Mouse (Mus musculus): ENCODE data around the gene Ank. TPM values are rescaled to one million over a fixed set of nuclear protein-coding genes. Genes with fewer than 3 reads are reported as not detected.
A peak's percentile ranks its signal among the peaks of the same experiment; 100 is the strongest.

Gene Ank
- polyA plus RNA-seq, 1 experiment from 2014 or later, result 8.4 TPM

DNA sequence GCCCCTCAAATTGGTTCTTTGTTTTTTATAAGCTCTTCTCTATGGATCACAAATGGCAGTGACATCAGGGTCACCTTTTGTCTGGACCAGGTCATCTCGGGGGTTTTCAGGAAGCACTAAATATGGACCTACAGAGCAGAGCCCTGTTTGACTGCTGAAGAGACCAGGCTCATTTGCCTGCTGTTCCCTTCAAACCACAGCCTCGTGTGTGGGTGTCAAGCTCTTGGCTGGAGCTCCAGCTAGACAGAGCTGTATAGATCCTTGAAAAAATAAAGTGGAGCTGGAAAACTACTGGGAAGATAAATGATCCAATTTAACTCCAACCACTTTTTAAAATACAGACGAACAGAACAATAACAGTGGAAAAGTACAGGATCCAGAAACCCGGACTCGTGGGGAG, 70.3 kb downstream of the Ank start:
- no peaks in the 10 kb centered on the region for H3K9me3 ChIP-seq
- no peak overlapping the region for H3K4me3 ChIP-seq
- H3K27me3 ChIP-seq (ENCODE audit: insufficient read depth, poor library complexity, severe bottlenecking), result no peaks in the 10 kb centered on the region
- no peak for DNase-seq (ENCODE audit: low spot score)
- 55% methylated on average over 5 of the region's 5 CpGs for WGBS
- peak overlapping the region; percentile 86 for H3K27ac ChIP-seq
- H3K4me1 ChIP-seq, result peaks cover 56% of the 10 kb centered on the region
- H3K36me3 ChIP-seq, result no peaks in the 10 kb centered on the region

- 0 out of 2 replicates have a peak overlapping the region, but pooled peaks have one; percentile 18 for H3K4me3 ChIP-seq
- H3K27ac ChIP-seq, result peak overlapping the region; percentile 86
- H3K4me1 ChIP-seq, result peaks cover 56% of the 10 kb centered on the region
- H3K27me3 ChIP-seq (ENCODE audit: insufficient read depth, poor library complexity, severe bottlenecking), result no peaks in the 10 kb centered on the region
- no peaks in the 10 kb centered on the region for H3K9me3 ChIP-seq
- DNase-seq (ENCODE audit: low spot score), result no peak
- 26% methylated on average over 4 of the region's 4 CpGs for WGBS
- no peaks in the 10 kb centered on the region for H3K36me3 ChIP-seq
These were observed 71.2 kb downstream of the Ank start for GRCm38 (mm10) chr15:27537519-27538223.

- Histone ChIP-seq H3K9me3 (no peaks in the 10 kb centered on the region), H3K4me3 (no peak overlapping the region), H3K4me1 (peaks cover 45% of the 10 kb centered on the region), H3K36me3 (no peaks in the 10 kb centered on the region), H3K27ac (peak overlapping the region; percentile 86; the same call in 1 of the 2 replicates), H3K27me3 (ENCODE audit: insufficient read depth, poor library complexity, severe bottlenecking) (no peaks in the 10 kb centered on the region)
- 74% methylated on average over 9 of the region's 9 CpGs for WGBS
- DNase-seq (ENCODE audit: low spot score), result no peak
These were observed 73.3 kb downstream of the Ank start for GRCm38 (mm10) chr15:27539745-27540144.

DNA sequence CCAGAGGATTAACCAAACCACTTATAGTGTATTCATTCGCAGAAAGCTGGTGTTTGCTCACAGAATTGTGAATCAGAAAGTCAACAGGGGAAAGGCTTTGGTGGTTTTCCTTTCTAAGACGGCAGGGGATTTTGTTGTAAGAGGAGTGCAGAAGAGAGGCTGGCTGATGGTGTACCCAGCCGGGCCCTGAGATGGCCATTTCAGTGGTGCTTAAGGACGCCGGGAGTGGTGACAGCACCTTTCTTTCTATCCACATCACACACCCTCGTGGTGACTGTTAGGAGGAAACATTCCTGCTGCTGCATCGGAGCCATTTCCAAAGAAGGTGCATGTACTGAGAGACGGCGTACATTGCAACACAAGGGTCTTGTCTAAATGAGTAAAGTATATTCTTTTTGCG, 78.7 kb downstream of the Ank start:
- no peaks in the 10 kb centered on the region for H3K27me3 ChIP-seq (ENCODE audit: insufficient read depth, poor library complexity, severe bottlenecking)
- H3K36me3 ChIP-seq, result no peaks in the 10 kb centered on the region
- H3K9me3 ChIP-seq, result no peaks in the 10 kb centered on the region
- H3K4me3 ChIP-seq, result no peak overlapping the region
- WGBS, result 68% methylated on average over 10 of the region's 10 CpGs
- no peak for DNase-seq (ENCODE audit: low spot score)
- H3K4me1 ChIP-seq, result peaks cover 25% of the 10 kb centered on the region
- peak overlapping the region; percentile 47; the same call in 1 of the 2 replicates for H3K27ac ChIP-seq

- H3K27ac ChIP-seq, result no peak overlapping the region
- 57% methylated on average over 6 of the region's 6 CpGs for WGBS
These were observed 81.6 kb downstream of the Ank start for GRCm38 (mm10) chr15:27548110-27548509.

DNA sequence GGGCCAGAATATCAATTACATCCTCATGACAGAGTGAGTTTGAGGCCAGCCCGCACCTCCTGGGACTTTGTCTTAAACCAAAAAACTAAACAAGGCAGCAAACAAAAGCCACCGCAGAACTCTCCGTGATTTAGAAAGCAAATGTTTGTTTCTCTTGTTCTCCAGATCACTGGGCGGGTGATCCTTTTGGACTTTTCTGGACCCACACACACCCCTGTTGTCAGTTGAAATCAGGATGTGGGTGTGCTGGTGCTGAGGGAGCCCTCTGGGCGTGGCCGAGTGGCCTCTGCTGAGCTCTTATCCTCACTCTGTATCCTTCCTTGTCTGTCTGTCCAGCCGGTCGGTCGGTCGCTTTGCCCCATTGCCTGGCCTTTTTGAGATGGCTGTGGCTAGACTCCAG, 82.6 kb downstream of the Ank start:
- H3K36me3 ChIP-seq, result no peaks in the 10 kb centered on the region
- H3K9me3 ChIP-seq, result no peaks in the 10 kb centered on the region
- no peaks in the 10 kb centered on the region for H3K27me3 ChIP-seq (ENCODE audit: insufficient read depth, poor library complexity, severe bottlenecking)
- peaks cover 33% of the 10 kb centered on the region for H3K4me1 ChIP-seq
- no peak for DNase-seq (ENCODE audit: low spot score)
- H3K4me3 ChIP-seq, result no peak overlapping the region
- H3K27ac ChIP-seq, result no peak overlapping the region
- 85% methylated on average over 10 of the region's 10 CpGs for WGBS

More at GRCm38 (mm10) chr15:27548110-27548509, 81.6 kb downstream of the Ank start:
- Histone ChIP-seq H3K36me3 (no peaks in the 10 kb centered on the region), H3K9me3 (no peaks in the 10 kb centered on the region), H3K4me1 (peaks cover 33% of the 10 kb centered on the region), H3K4me3 (no peak overlapping the region), H3K27me3 (ENCODE audit: insufficient read depth, poor library complexity, severe bottlenecking) (no peaks in the 10 kb centered on the region)
- no peak for DNase-seq (ENCODE audit: low spot score)

- 82% methylated on average over 7 of the region's 7 CpGs for WGBS
- Histone ChIP-seq H3K4me1 (peaks cover 33% of the 10 kb centered on the region), H3K27ac (no peak overlapping the region), H3K4me3 (no peak overlapping the region), H3K36me3 (no peaks in the 10 kb centered on the region; the same call in 1 of the 2 replicates), H3K9me3 (no peaks in the 10 kb centered on the region), H3K27me3 (ENCODE audit: insufficient read depth, poor library complexity, severe bottlenecking) (no peaks in the 10 kb centered on the region)
- DNase-seq (ENCODE audit: low spot score), result no peak
These were observed 83.4 kb downstream of the Ank start for GRCm38 (mm10) chr15:27549878-27550277.

DNA sequence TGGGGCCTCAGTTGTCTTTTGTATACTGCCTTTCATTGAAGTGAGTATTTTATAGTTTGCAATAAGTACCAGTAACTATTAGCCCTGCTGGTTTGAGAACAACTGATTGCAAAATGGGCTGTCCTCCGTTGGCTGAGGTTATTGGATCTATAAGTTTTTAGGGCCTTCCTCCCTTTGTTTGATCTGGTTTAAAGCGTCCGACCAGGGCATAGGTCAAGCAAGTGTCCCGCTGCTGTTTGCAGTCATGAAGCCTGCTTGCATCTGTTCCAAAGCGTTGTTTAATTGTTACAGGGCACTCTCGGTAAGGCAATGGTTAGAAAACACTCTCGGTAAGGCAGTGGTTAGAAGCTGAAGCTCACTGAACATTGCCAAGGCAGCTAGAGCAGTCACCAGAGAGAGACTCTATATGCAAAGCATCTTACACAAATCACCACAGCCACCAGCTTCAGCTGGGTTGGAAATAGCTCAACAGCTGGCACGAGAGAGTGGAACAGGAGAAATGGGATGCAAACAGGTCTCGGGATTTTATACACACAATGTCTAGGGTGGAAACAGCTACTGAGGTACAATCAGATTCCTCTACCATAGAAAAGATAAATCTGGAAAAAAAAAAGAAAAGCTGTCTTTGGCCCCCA, 84.0 kb downstream of the Ank start:
- DNase-seq (ENCODE audit: low spot score), result no peak
- 84% methylated on average over 9 of the region's 9 CpGs for whole genome bisulfite sequencing
- Histone ChIP-seq H3K27ac (no peak overlapping the region), H3K4me3 (no peak overlapping the region), H3K27me3 (ENCODE audit: insufficient read depth, poor library complexity, severe bottlenecking) (no peaks in the 10 kb centered on the region), H3K9me3 (no peaks in the 10 kb centered on the region), H3K36me3 (no peaks in the 10 kb centered on the region; the same call in 1 of the 2 replicates), H3K4me1 (peaks cover 28% of the 10 kb centered on the region)

DNA sequence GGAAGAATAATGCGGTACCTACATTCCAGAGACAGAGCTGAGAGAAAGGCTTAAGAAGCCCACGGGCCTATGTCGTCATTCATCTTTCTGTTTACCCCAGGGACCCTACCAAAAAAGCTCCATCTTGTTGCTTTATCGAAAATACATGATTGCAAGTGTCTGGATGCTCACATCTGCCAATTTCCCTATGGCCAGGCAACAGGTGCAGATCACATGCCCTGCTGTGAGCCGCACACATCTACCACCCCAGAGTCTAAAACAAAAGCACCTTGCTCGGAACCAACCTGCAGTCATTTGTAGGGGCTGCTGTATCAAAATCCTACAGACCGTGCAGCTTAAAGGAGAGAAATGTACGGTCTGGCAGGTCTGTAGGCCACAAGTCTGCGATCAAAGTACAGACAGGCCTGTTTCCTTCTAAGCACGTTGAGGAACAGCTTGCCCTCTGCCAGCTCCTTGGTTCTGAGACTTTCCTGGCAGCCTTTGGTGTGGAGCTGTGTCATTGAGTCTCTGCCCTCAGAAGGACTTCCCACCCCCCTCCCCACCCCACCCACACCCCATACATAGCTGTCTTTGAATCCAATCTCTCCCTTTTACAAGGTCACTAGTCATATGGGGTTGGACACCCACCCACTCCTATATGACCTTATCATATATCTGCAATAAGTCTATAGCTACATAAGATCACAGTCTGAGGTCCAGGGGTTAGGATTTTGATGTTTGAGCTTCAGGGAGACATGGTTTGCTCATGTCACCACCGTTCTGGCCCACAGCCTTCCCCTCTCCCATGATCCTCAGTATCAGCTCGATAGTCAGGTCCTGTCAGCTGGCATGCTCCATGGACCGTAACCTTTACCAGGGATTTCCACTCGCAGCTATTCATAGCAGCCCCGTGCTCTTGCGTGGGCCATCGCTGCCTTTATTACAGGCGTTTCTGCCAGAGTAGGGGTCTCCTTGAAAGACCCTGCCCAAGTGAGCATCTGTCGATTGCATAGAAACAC, 84.9 kb downstream of the Ank start:
- 86% methylated on average over 19 of the region's 19 CpGs for WGBS
- H3K4me3 ChIP-seq, result no peak overlapping the region
- no peak overlapping the region for H3K27ac ChIP-seq
- no peak for DNase-seq (ENCODE audit: low spot score)
- H3K36me3 ChIP-seq, result no peaks in the 10 kb centered on the region; the same call in 1 of the 2 replicates
- peaks cover 28% of the 10 kb centered on the region for H3K4me1 ChIP-seq
- H3K27me3 ChIP-seq (ENCODE audit: insufficient read depth, poor library complexity, severe bottlenecking), result no peaks in the 10 kb centered on the region
- H3K9me3 ChIP-seq, result no peaks in the 10 kb centered on the region

DNA sequence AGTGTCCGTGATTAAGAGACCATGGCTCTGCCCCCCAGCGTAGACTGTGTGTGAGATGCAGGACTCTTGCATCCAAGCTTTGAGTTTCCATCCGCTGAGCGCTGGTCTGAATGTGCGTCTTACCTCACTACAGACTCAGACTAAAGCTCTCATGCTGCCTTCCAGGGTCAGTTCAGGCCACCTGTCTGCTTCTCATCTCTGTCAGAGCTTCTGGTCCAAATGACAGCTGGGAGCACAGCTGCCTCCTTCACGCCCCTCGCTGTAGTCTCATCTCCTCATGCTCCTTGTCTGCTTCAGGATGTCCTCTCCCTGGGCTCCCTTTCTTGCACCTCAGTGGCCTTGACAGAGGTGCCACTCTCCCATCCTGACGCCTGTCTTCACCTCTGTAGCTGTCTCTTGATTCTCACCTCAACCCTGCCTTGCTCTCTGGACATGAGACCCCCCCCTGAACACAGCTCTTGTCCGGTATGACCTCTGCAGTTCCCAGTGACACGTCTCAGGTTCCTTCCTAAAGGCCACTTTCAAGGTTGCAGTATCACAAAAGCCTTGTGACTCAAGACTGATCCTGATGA, 85.7 kb downstream of the Ank start:
- Histone ChIP-seq H3K9me3 (no peaks in the 10 kb centered on the region), H3K36me3 (peaks cover 3% of the 10 kb centered on the region; the same call in 1 of the 2 replicates), H3K4me3 (no peak overlapping the region), H3K4me1 (peaks cover 28% of the 10 kb centered on the region), H3K27me3 (ENCODE audit: insufficient read depth, poor library complexity, severe bottlenecking) (no peaks in the 10 kb centered on the region), H3K27ac (no peak overlapping the region)
- DNase-seq (ENCODE audit: low spot score), result no peak
- WGBS, result 62% methylated on average over 10 of the region's 10 CpGs

DNA sequence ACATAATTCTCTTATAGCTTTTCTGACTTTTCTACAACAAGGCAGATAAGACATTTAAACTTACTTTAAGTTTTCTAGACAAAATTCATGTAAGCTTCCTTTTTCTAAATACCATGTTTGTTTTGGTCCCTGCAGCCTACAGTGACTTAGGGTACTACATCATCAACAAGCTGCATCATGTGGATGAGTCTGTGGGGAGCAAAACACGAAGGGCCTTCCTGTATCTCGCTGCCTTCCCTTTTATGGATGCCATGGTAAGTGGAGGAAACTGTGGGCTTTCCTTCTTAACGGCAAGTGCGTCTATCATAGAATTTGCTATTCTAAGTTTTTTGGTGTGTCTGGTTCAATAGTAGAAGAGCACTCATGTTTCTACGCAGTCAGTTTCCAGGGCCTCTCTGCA, 87.1 kb downstream of the Ank start:
- H3K4me3 ChIP-seq, result no peak overlapping the region
- H3K4me1 ChIP-seq, result peaks cover 19% of the 10 kb centered on the region
- H3K9me3 ChIP-seq, result no peaks in the 10 kb centered on the region
- no peaks in the 10 kb centered on the region for H3K27me3 ChIP-seq (ENCODE audit: insufficient read depth, poor library complexity, severe bottlenecking)
- WGBS, result 84% methylated on average over 5 of the region's 5 CpGs
- no peak overlapping the region for H3K27ac ChIP-seq
- no peak for DNase-seq (ENCODE audit: low spot score)
- H3K36me3 ChIP-seq, result peaks cover 12% of the 10 kb centered on the region; the same call in 1 of the 2 replicates

DNA sequence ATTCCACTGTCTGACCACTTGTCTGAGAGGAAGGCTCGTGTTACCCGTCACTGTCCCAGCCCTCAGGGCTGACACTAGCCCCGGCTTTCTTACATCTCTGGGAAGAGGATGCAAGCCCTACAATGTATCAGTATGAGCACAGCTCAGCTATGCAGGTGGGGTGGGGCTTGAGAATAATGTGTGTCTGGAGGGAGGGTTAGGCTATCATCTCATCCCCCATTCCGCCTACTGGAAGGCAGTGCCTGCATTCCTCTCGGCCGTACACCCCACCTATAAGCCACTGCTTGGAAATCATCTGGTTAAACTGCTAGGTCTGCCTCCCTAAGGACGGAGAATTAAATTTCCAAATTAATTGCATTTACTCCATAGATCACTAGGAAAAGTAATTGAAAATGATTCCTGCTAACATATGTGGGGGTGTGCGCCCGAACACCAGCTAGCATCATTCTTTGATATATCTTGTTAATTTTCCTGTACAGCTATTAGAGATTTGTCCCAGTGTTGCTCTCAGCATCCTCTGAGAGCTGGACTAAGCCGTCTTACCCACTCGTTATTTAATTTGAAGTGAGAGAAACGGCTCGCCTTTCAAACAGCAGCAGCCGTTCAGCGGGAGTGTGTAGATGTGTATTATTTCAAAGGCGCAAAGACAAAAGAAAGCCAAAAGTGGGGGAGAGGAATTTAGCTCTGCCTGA, 92.1 kb downstream of the Ank start:
- Histone ChIP-seq H3K4me3 (no peak overlapping the region), H3K9me3 (no peaks in the 10 kb centered on the region), H3K27ac (no peak overlapping the region), H3K27me3 (ENCODE audit: insufficient read depth, poor library complexity, severe bottlenecking) (no peaks in the 10 kb centered on the region), H3K36me3 (peaks cover 12% of the 10 kb centered on the region; the same call in 1 of the 2 replicates), H3K4me1 (peaks cover 13% of the 10 kb centered on the region)
- no peak for DNase-seq (ENCODE audit: low spot score)
- WGBS, result 80% methylated on average over 16 of the region's 16 CpGs

Data from heart, embryonic 10.5 days (tissue).